Mouse (Mus musculus): ENCODE results near the gene Zfp704.

- TF ChIP-seq CTCF (IDR thresholded peaks at IDR 0.05; ENCODE audit: control insufficient read depth, insufficient read depth, insufficient replicate concordance, low read depth, low read length) (no peak), POLR2A (IDR thresholded peaks at IDR 0.05; ENCODE audit: control insufficient read depth, low read depth, low read length) (no peak)
Measured at GRCm38 (mm10) chr3:9465731-9466130, 144.2 kb downstream of the Zfp704 start.
